Mouse (Mus musculus): ENCODE data around the gene Hes5. TPM values are rescaled to one million over a fixed set of nuclear protein-coding genes. Genes with fewer than 3 reads are reported as not detected.

Hes5 gene
- polyA plus RNA-seq, 1 experiment from 2014 or later, result 6.6 TPM

- no peaks in the 10 kb centered on the region for H3K9me3 ChIP-seq (replicated peaks)
- no peaks in the 10 kb centered on the region for H3K4me1 ChIP-seq
- WGBS, result 91% methylated on average over 12 of the region's 12 CpGs
- no peak overlapping the region for H3K4me2 ChIP-seq (replicated peaks)
- peaks cover 94% of the 10 kb centered on the region for H3K36me3 ChIP-seq
- ATAC-seq (ENCODE audit: insufficient number of reproducible peaks, low FRiP score, low TSS enrichment, low read depth), result no peak
- no peaks in the 10 kb centered on the region for H3K27me3 ChIP-seq
- no peak overlapping the region for H3K27ac ChIP-seq (replicated peaks)
- H3K4me3 ChIP-seq (replicated peaks), result no peak overlapping the region
- H3K9ac ChIP-seq, result no peak overlapping the region
These were observed 11.8 kb downstream of the Hes5 start for GRCm38 (mm10) chr4:154972546-154972945.

- Histone ChIP-seq H3K4me1 (no peaks in the 10 kb centered on the region), H3K4me3 (replicated peaks) (no peak overlapping the region), H3K9me3 (replicated peaks) (no peaks in the 10 kb centered on the region), H3K4me2 (replicated peaks) (no peak overlapping the region), H3K27ac (replicated peaks) (no peak overlapping the region), H3K36me3 (peaks cover 100% of the 10 kb centered on the region), H3K27me3 (no peaks in the 10 kb centered on the region), H3K9ac (no peak overlapping the region)
- no peak for ATAC-seq (ENCODE audit: insufficient number of reproducible peaks, low FRiP score, low TSS enrichment, low read depth)
- 83% methylated on average over 11 of the region's 11 CpGs for WGBS
These were observed 13.5 kb downstream of the Hes5 start for GRCm38 (mm10) chr4:154974163-154974611.

GRCm38 (mm10) chr4:154980110-154980509 is 19.4 kb downstream of the Hes5 start:
- Histone ChIP-seq H3K36me3 (peaks cover 60% of the 10 kb centered on the region), H3K27me3 (peaks cover 11% of the 10 kb centered on the region; the same call in 1 of the 2 replicates), H3K9ac (no peak overlapping the region), H3K4me3 (replicated peaks) (no peak overlapping the region), H3K4me2 (replicated peaks) (no peak overlapping the region), H3K27ac (replicated peaks) (no peak overlapping the region), H3K4me1 (peaks cover 7% of the 10 kb centered on the region), H3K9me3 (replicated peaks) (no peaks in the 10 kb centered on the region)
- ATAC-seq (ENCODE audit: insufficient number of reproducible peaks, low FRiP score, low TSS enrichment, low read depth), result no peak
- WGBS, result 86% methylated on average over 4 of the region's 4 CpGs

- H3K4me2 ChIP-seq (replicated peaks), result no peak overlapping the region
- no peak for ATAC-seq (ENCODE audit: insufficient number of reproducible peaks, low FRiP score, low TSS enrichment, low read depth)
- H3K9me3 ChIP-seq (replicated peaks), result no peaks in the 10 kb centered on the region
- H3K27me3 ChIP-seq, result peaks cover 11% of the 10 kb centered on the region; the same call in 1 of the 2 replicates
- peaks cover 51% of the 10 kb centered on the region for H3K36me3 ChIP-seq
- H3K27ac ChIP-seq (replicated peaks), result no peak overlapping the region
- no peak overlapping the region for H3K4me3 ChIP-seq (replicated peaks)
- WGBS, result 81% methylated on average over 6 of the region's 6 CpGs
- H3K4me1 ChIP-seq, result peaks cover 13% of the 10 kb centered on the region
- no peak overlapping the region for H3K9ac ChIP-seq
These were observed 20.4 kb downstream of the Hes5 start for GRCm38 (mm10) chr4:154981076-154981475.

- no peak for ATAC-seq (ENCODE audit: insufficient number of reproducible peaks, low FRiP score, low TSS enrichment, low read depth)
- Histone ChIP-seq H3K9ac (no peak overlapping the region), H3K4me1 (peaks cover 16% of the 10 kb centered on the region), H3K4me3 (replicated peaks) (no peak overlapping the region), H3K4me2 (replicated peaks) (no peak overlapping the region), H3K36me3 (peaks cover 46% of the 10 kb centered on the region), H3K27ac (replicated peaks) (no peak overlapping the region), H3K9me3 (replicated peaks) (no peaks in the 10 kb centered on the region), H3K27me3 (peaks cover 11% of the 10 kb centered on the region; the same call in 1 of the 2 replicates)
- 36% methylated on average over 7 of the region's 7 CpGs for WGBS
These were observed 20.8 kb downstream of the Hes5 start for GRCm38 (mm10) chr4:154981530-154981929.

GRCm38 (mm10) chr4:154982247-154983120 is 21.8 kb downstream of the Hes5 start:
- Histone ChIP-seq H3K4me1 (peaks cover 16% of the 10 kb centered on the region), H3K36me3 (peaks cover 37% of the 10 kb centered on the region), H3K4me3 (replicated peaks) (no peak overlapping the region), H3K9me3 (replicated peaks) (no peaks in the 10 kb centered on the region), H3K4me2 (replicated peaks) (no peak overlapping the region), H3K9ac (no peak overlapping the region), H3K27ac (replicated peaks) (no peak overlapping the region), H3K27me3 (peaks cover 11% of the 10 kb centered on the region; the same call in 1 of the 2 replicates)
- WGBS, result 73% methylated on average over 19 of the region's 19 CpGs
- no peak for ATAC-seq (ENCODE audit: insufficient number of reproducible peaks, low FRiP score, low TSS enrichment, low read depth)

- WGBS, result 22% methylated on average over 24 of the region's 24 CpGs
- Histone ChIP-seq H3K9ac (no peak overlapping the region), H3K4me1 (peaks cover 16% of the 10 kb centered on the region), H3K9me3 (replicated peaks) (no peaks in the 10 kb centered on the region), H3K27ac (replicated peaks) (no peak overlapping the region), H3K36me3 (peaks cover 24% of the 10 kb centered on the region), H3K4me2 (replicated peaks) (no peak overlapping the region), H3K4me3 (replicated peaks) (no peak overlapping the region), H3K27me3 (peaks cover 11% of the 10 kb centered on the region; the same call in 1 of the 2 replicates)
- ATAC-seq (ENCODE audit: insufficient number of reproducible peaks, low FRiP score, low TSS enrichment, low read depth), result no peak
These were observed 23.0 kb downstream of the Hes5 start for GRCm38 (mm10) chr4:154983767-154984166.

GRCm38 (mm10) chr4:154985151-154985777 is 24.5 kb downstream of the Hes5 start:
- Histone ChIP-seq H3K4me1 (peaks cover 16% of the 10 kb centered on the region), H3K4me3 (replicated peaks) (no peak overlapping the region), H3K9ac (no peak overlapping the region), H3K27me3 (peaks cover 11% of the 10 kb centered on the region; the same call in 1 of the 2 replicates), H3K27ac (replicated peaks) (no peak overlapping the region), H3K9me3 (replicated peaks) (no peaks in the 10 kb centered on the region), H3K36me3 (peaks cover 9% of the 10 kb centered on the region), H3K4me2 (replicated peaks) (no peak overlapping the region)
- ATAC-seq (ENCODE audit: insufficient number of reproducible peaks, low FRiP score, low TSS enrichment, low read depth), result no peak
- 79% methylated on average over 5 of the region's 5 CpGs for WGBS

- Histone ChIP-seq H3K4me2 (replicated peaks) (peak overlapping the region; percentile 27; the same call in 1 of the 2 replicates), H3K4me1 (peaks cover 16% of the 10 kb centered on the region), H3K9me3 (replicated peaks) (no peaks in the 10 kb centered on the region), H3K36me3 (peaks cover under 1% of the 10 kb centered on the region; the same call in 1 of the 2 replicates), H3K9ac (no peak overlapping the region), H3K27me3 (peaks cover 11% of the 10 kb centered on the region; the same call in 1 of the 2 replicates), H3K4me3 (replicated peaks) (peak overlapping the region; percentile 17; the same call in 1 of the 2 replicates), H3K27ac (replicated peaks) (no peak overlapping the region)
- no peak for ATAC-seq (ENCODE audit: insufficient number of reproducible peaks, low FRiP score, low TSS enrichment, low read depth)
- WGBS, result 18% methylated on average over 17 of the region's 17 CpGs
These were observed 25.4 kb downstream of the Hes5 start for GRCm38 (mm10) chr4:154986096-154986495.

- no peak overlapping the region for H3K9ac ChIP-seq
- no peak overlapping the region for H3K27ac ChIP-seq (replicated peaks)
- no peak for ATAC-seq (ENCODE audit: insufficient number of reproducible peaks, low FRiP score, low TSS enrichment, low read depth)
- H3K9me3 ChIP-seq (replicated peaks), result no peaks in the 10 kb centered on the region
- peaks cover 16% of the 10 kb centered on the region for H3K4me1 ChIP-seq
- H3K36me3 ChIP-seq, result no peaks in the 10 kb centered on the region
- WGBS, result 74% methylated on average over 15 of the region's 15 CpGs
- peaks cover 11% of the 10 kb centered on the region; the same call in 1 of the 2 replicates for H3K27me3 ChIP-seq
- H3K4me3 ChIP-seq (replicated peaks), result no peak overlapping the region
- H3K4me2 ChIP-seq (replicated peaks), result no peak overlapping the region
These were observed 26.0 kb downstream of the Hes5 start for GRCm38 (mm10) chr4:154986750-154987149.

GRCm38 (mm10) chr4:154994876-154995275 is 34.2 kb downstream of the Hes5 start:
- ATAC-seq (ENCODE audit: insufficient number of reproducible peaks, low FRiP score, low TSS enrichment, low read depth), result no peak
- Histone ChIP-seq H3K4me1 (peaks cover 8% of the 10 kb centered on the region; the same call in 1 of the 2 replicates), H3K27ac (replicated peaks) (no peak overlapping the region), H3K9me3 (replicated peaks) (no peaks in the 10 kb centered on the region), H3K27me3 (no peaks in the 10 kb centered on the region), H3K9ac (no peak overlapping the region), H3K4me2 (replicated peaks) (no peak overlapping the region), H3K4me3 (replicated peaks) (no peak overlapping the region), H3K36me3 (no peaks in the 10 kb centered on the region)
- 61% methylated on average over 4 of the region's 4 CpGs for WGBS
